9 mouse cellular contexts compared by ENCODE assay signal in genomic region chr11:68602200-68602931, GRCm38 (mm10). TPM values are rescaled to one million over a fixed set of nuclear protein-coding genes. Genes with fewer than 3 reads are reported as not detected.
DNase-seq lines count a peak whose midpoint lies in the region; ATAC-seq and TF ChIP-seq lines count a peak whose summit lies in the region.
"Had no signal": no experiment of that assay in that cellular context is flagged by ENCODE, and none has a peak within 500 bp of the region (broad histone marks: within the 10 kb centered on the region; RNA-seq: fewer than 3 reads in every experiment).

No protein-coding gene starts in this region.

- WGBS in lung, embryonic 14.5 days, result 5% methylated on average over 8 of the region's 8 CpGs
- WGBS in embryonic facial prominence, embryonic 14.5 days, result 7% methylated on average over 7 of the region's 8 CpGs
- 13% methylated on average over 8 of the region's 8 CpGs for WGBS in intestine, embryonic 15.5 days

- peaks cover 36% of the 10 kb centered on the region for H3K4me1 ChIP-seq in lung, embryonic 14.5 days (ENCODE audit: insufficient read depth)
- peaks cover 30% of the 10 kb centered on the region for H3K4me1 ChIP-seq in embryonic facial prominence, embryonic 14.5 days (ENCODE audit: control insufficient read depth, insufficient read depth, low read length)
- peaks cover 26% of the 10 kb centered on the region for H3K4me1 ChIP-seq in intestine, embryonic 15.5 days (replicated peaks)

- H3K9ac ChIP-seq in lung, embryonic 14.5 days, result no peak overlapping the region
- no peak overlapping the region for H3K9ac ChIP-seq in embryonic facial prominence, embryonic 14.5 days (ENCODE audit: low read depth, low read length)
- H3K9ac ChIP-seq in intestine, embryonic 15.5 days, result no peak overlapping the region

- H3K36me3 ChIP-seq in lung, embryonic 14.5 days (ENCODE audit: insufficient read depth), result no peaks in the 10 kb centered on the region
- H3K36me3 ChIP-seq in embryonic facial prominence, embryonic 14.5 days (ENCODE audit: control insufficient read depth, insufficient read depth, low read length), result no peaks in the 10 kb centered on the region
- no peaks in the 10 kb centered on the region for H3K36me3 ChIP-seq in intestine, embryonic 15.5 days

- H3K4me3 ChIP-seq in lung, embryonic 14.5 days (ENCODE audit: low read depth, low read length), result no peak overlapping the region
- H3K4me3 ChIP-seq in embryonic facial prominence, embryonic 14.5 days (ENCODE audit: low read depth, low read length), result no peak overlapping the region
- no peak overlapping the region for H3K4me3 ChIP-seq in intestine, embryonic 15.5 days (replicated peaks)

- ATAC-seq in lung, embryonic 14.5 days (ENCODE audit: insufficient read depth), result peak; percentile 65
- peak; percentile 83 for ATAC-seq in embryonic facial prominence, embryonic 14.5 days (ENCODE audit: low read depth)
- ATAC-seq in intestine, embryonic 15.5 days, result peak; percentile 50
- no peak for ATAC-seq in frontal cortex, adult (ENCODE audit: low TSS enrichment)

- no peaks in the 10 kb centered on the region for H3K9me3 ChIP-seq in lung, embryonic 14.5 days (ENCODE audit: low read depth, low read length)
- no peaks in the 10 kb centered on the region for H3K9me3 ChIP-seq in embryonic facial prominence, embryonic 14.5 days (ENCODE audit: control insufficient read depth, low read length)
- no peaks in the 10 kb centered on the region for H3K9me3 ChIP-seq in intestine, embryonic 15.5 days

- peak overlapping the region; percentile 95 for H3K27ac ChIP-seq in lung, embryonic 14.5 days (ENCODE audit: low read depth)
- peak overlapping the region; percentile 81 for H3K27ac ChIP-seq in embryonic facial prominence, embryonic 14.5 days (replicated peaks; ENCODE audit: low read depth, low read length)
- H3K27ac ChIP-seq in intestine, embryonic 15.5 days, result peak overlapping the region; percentile 81

- TF ChIP-seq CTCF in lung, embryonic 14.5 days (IDR thresholded peaks at IDR 0.05; ENCODE audit: low read depth), result 0 out of 2 replicates have a peak, but pooled peaks have one; percentile 4

- H3K27me3 ChIP-seq in lung, embryonic 14.5 days (ENCODE audit: insufficient read depth, low read length), result no peaks in the 10 kb centered on the region
- H3K27me3 ChIP-seq in embryonic facial prominence, embryonic 14.5 days (replicated peaks; ENCODE audit: control insufficient read depth, insufficient read depth, low read length), result no peaks in the 10 kb centered on the region
- H3K27me3 ChIP-seq in intestine, embryonic 15.5 days (replicated peaks), result no peaks in the 10 kb centered on the region

- peak; percentile 93 for DNase-seq in lung, embryonic 14.5 days
- no peak for DNase-seq in lung, adult 18-20 months
- DNase-seq in embryonic facial prominence, embryonic 14.5 days (ENCODE audit: low spot score), result peak; percentile 89
- peak; percentile 84 for DNase-seq in mesoderm, embryonic 11.5 days (ENCODE audit: low read depth, low spot score)
- no peak for DNase-seq in thymus, postnatal 10 days (ENCODE audit: low spot score in 2 of 2)
- DNase-seq in frontal cortex, postnatal 10 days (ENCODE audit: low spot score in 2 of 2), result no peak

- H3K4me2 ChIP-seq in lung, embryonic 14.5 days, result peak overlapping the region; percentile 36; the same call in 1 of the 2 replicates
- H3K4me2 ChIP-seq in embryonic facial prominence, embryonic 14.5 days (ENCODE audit: low read depth, low read length), result 0 out of 2 replicates have a peak overlapping the region, but pooled peaks have one; percentile 7
- 0 out of 2 replicates have a peak overlapping the region, but pooled peaks have one; percentile 7 for H3K4me2 ChIP-seq in intestine, embryonic 15.5 days (replicated peaks)

RNA-seq across cellular contexts. Expression of gene Ccdc42, which starts 15.5 kb away (rescaled TPM):
- polyA plus RNA-seq in lung, embryonic 14.5 days (2014; fragmentation: Nextera tagmentation; extraction: Ambion mirVana), result 0.70 and 1.2 TPM in 2 replicates
- 0.28 and 0.64 TPM in 2 replicates for polyA plus RNA-seq in embryonic facial prominence, embryonic 14.5 days (2014; fragmentation: Nextera tagmentation; extraction: Ambion mirVana)
- 0.21 and 0.25 TPM in 2 replicates for polyA plus RNA-seq in intestine, embryonic 15.5 days (2015; fragmentation: Nextera tagmentation; extraction: Ambion mirVana)
- polyA plus RNA-seq: liver, adult 2 months had no signal

RNA-seq across cellular contexts. Expression of gene Mfsd6l, which starts 46.4 kb away (rescaled TPM):
- polyA plus RNA-seq in lung, embryonic 14.5 days (2014; fragmentation: Nextera tagmentation; extraction: Ambion mirVana), result 1.5 TPM in 2 replicates
- 0.92 and 0.93 TPM in 2 replicates for polyA plus RNA-seq in embryonic facial prominence, embryonic 14.5 days (2014; fragmentation: Nextera tagmentation; extraction: Ambion mirVana)
- polyA plus RNA-seq in intestine, embryonic 15.5 days (2015; fragmentation: Nextera tagmentation; extraction: Ambion mirVana), result 4.3 and 4.7 TPM in 2 replicates

Comparison
In these comparisons a context has a peak if more than half of its experiments do, and no peak if none do; other contexts are left out.
1. DNase-seq: peak in lung, embryonic 14.5 days (single experiment), embryonic facial prominence, embryonic 14.5 days (single experiment) and mesoderm, embryonic 11.5 days (single experiment); none in lung, adult 18-20 months (0 of 2), thymus, postnatal 10 days (0 of 2) and frontal cortex, postnatal 10 days (0 of 2).
2. Peak in every context shown above with its lines, with median percentiles within 50 percentile points of each other: H3K27ac ChIP-seq and H3K4me2 ChIP-seq.